Mouse (Mus musculus): ENCODE measurements around the gene Tspear.
"Not testable (repeated sequence)": the region's sequence is repeated elsewhere in the genome, so short reads cannot be mapped to it uniquely, and the experiment has no call there.

Gene Tspear

DNA sequence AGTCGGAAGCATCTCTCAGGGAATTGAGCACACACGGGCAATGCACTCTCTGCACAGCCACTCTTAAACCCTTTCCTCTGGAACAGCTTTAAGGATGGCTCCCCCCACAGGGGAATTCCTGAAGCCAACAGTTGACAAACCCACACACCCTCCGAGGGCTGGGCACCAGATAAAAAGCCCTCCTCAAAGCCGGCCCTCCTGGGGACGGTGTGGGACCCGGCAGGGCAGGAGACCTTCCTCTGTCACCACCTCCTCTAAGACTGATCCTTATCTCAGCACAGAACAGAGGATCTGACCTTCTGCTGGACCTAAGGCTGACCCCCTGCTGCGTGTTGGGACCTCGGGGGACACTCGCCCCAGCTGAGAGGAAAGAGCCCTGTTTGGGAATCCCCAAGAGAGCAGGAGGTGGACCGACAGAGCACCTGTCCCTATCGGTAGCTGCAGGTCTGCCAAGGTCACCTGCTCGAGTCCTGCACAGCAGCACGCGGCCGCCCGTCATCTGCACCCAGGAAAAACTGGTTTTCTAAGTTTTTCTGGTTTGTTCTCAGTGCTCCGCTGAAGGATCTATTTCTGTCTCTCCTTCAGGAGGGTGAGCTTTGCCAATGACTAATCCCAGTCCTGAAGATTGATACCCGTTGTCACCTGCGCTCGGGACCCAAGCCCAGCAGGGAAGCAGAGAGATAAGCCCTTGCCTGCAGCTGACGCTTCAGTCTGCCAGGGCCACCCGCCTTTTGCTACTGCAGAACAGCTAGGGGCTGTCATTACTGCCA is at the start of gene Tspear:
Gene Tspear, plus strand, starts transcription at position 675 of the 770 bp plus-strand sequence.
- ATAC-seq (ENCODE audit: insufficient number of reproducible peaks, low FRiP score, low TSS enrichment): no peak

DNA sequence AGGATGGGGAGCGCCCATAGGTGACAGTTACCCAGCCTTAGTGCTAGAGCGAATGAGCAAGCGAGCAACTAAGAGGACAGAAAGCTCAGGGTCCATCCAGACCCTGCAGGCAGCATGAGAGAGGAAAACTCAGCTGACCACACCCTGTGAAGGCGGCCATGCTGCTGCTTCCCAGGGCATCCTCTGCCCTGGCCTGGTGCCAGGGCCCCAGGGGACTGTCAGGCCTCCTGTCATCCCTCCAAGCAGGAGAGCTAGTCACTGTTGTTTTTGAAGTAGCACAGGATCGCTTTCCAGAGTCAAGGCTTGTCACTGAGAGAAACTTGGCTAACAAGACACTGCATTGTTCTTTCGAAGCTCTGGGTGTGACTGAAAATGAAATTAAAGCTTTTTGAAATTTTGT is 47.4 kb upstream of the Tspear start:
- ATAC-seq (ENCODE audit: insufficient number of reproducible peaks, low FRiP score, low TSS enrichment): no peak

DNA sequence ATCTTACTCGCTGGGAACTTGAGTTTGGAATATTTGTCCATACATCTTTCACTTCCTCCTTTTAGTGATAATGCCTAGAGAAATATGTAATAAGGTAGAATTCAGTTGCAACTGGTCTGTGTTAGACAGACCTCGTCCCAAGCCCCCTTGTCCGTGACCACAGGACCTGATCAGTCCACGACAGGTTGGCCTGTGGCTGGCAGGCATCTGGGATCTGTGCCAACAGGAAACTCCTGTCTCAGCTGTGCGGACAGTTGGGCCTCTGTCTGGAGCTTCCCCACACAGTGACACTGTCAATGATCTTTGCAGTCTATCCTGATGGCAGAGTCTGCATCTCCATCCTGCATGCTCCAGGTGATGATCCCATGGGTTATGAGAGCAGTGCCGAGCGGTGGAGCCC is 43.2 kb upstream of the Tspear start:
- ATAC-seq (ENCODE audit: insufficient number of reproducible peaks, low FRiP score, low TSS enrichment): no peak

DNA sequence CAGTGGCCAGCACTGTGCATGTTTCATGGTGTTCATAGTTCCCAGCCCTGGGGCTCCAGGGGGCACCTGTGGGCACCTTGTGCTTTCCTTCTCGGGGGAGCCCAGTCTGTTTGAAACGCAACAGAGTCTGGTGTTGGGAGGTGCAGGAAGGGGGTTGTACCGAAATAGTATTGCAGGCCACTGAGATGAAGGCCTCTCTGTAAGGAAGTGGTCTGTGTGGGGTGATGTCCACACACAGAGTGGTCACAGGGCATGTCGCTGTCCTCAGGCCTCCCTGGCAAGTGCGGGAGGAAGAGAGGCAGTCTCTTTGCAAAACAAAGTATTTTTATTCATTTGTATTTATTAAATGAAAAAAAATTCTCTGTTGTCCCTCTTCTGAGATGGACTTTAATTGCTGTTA is 40.8 kb upstream of the Tspear start:
- no peak for ATAC-seq (ENCODE audit: insufficient number of reproducible peaks, low FRiP score, low TSS enrichment)

DNA sequence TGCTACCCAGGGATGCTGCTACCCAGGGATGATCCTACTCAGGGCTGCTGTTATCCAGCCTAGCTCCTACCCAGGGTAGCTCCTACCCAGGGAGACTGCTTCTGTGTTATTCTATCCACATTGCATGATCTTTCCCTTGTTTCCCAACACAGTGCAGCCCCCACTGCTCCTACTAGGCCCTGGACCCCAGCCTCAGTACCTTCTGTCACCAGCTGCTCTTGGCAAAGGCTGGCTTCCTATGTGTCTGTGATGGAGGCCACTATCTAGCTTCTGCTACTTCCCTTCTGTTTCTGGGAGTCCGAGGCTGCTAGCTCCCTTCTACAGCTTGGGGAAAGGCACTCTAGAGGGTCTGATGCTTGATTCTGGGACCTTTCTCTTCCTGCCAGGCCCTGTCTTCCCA is 38.9 kb upstream of the Tspear start:
- ATAC-seq (ENCODE audit: insufficient number of reproducible peaks, low FRiP score, low TSS enrichment): no peak

DNA sequence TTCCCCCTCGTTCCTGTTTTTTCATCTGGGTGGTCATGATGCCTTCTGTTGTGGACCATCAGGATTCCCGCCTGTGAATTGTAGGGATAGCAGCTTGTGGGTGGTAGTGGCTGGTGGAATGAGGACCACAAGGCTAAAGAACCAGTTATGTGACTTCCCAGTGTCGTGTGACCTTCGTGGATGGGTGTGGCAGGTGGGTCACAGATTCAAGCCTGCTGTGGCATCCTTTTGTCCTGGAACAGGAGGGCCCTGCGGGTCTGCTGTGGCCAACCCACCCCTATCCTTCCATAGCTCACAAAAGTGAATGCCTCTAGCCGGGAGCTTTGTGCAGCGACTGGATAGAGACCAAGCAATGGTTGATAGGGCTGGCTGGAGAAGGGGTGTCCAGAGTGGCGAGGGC is 38.5 kb upstream of the Tspear start:
- ATAC-seq (ENCODE audit: insufficient number of reproducible peaks, low FRiP score, low TSS enrichment): no peak

DNA sequence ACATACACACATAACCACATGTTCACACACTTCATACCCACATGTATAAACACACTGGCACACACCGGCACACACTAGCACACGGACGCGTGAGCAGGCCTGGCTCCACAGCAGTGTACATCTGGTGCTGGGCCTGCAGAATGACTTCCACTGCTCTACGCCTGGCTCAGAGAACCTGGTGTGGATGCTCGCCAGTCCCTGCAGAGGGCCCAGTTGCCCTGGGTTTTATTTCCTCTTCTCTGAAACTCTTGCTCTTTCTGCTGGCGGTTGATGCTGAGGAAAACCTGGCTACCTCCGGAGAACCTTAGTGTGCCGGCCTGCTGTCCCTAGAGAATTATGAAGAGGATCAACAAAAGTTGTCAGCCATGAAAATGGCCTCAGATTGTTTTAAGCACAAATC is 34.3 kb upstream of the Tspear start:
- ATAC-seq (ENCODE audit: insufficient number of reproducible peaks, low FRiP score, low TSS enrichment): no peak

DNA sequence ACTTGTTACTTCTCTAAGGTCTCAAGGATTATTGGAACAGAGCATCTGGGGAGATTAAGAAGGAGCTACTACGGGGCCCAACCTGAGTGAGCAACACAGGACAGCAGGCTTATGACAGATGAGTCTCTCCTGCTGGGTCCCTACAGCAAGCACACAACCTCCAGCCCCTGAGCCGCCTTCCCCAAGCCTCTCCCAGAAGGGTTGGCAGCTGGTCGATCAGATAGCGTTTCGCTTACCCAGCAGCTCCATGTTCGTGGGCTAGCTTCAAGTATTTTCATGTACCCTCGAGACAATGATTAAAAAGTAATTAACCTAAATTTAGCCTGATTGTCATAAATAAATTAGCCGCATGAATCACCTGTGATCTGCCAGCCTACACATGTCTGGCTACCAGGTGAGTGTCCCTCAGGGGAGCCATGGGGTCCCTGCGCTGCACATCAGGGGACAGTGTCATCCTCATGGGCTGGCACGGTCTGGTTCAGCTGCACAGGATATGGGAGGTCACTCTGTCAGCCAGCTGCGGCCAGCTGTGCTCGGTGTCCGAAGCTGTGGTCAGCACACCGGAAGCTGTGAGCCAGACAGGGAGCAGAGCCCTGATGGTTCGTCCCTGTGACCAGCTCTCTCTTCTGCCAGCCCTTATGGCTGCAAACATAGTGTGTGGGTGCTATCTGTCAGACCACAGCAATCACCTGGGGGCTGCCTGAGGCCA is 27.9 kb upstream of the Tspear start:
- ATAC-seq (ENCODE audit: insufficient number of reproducible peaks, low FRiP score, low TSS enrichment): no peak

DNA sequence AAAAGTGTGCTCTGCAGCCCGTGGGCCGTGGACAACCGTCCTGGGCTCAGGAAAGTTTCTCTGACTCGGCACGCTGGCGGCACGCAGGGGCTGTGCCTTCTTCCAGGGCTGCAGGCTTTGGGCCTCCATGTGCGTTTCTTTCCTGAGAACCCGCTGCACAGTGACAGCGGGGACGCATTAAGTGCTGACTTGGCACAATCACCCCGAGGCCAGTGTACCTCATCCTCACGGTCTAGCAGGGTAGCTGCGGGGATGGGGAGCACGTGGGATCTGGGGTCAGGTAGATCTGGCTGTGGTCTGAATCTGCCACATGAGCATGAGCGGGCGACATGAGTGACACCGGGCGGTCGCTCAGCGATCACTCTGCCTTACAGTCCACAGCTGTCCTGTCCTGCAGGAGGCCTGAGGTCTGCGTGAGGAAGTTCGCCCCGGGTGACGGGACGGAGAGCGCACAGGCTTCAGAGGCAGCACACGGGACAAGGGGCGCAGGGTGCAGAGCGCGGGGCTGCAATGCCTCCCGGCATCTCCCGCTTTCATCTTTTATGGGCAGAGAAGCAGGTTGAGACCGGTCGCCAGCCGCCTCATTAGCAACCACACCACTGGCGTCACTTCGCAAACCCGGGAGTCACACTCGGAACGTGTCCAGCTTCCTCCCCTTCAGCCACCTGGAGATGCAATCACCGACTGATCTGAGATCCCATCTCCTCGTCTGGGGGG is 22.3 kb upstream of the Tspear start:
- ATAC-seq (ENCODE audit: insufficient number of reproducible peaks, low FRiP score, low TSS enrichment): no peak

DNA sequence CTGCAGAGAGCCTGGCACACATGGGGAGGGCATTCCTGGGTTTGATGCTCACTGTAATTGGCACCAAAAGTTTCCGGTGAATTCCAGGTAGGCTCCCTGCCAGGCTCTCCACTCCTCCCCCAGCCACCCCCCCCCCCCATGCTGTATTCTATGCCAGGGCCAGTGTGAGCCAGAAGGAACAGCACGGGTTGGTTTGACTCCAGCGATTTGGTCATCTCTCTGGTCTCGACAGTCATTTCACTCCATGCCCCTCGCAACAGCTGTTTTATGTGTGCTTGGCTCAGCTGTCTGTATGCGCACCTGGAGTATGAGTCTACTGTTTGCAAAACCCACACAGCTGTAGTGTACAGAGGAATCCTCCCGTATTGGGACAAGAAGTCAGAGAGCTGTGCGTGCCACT is 20.0 kb upstream of the Tspear start:
- ATAC-seq (ENCODE audit: insufficient number of reproducible peaks, low FRiP score, low TSS enrichment): no peak

DNA sequence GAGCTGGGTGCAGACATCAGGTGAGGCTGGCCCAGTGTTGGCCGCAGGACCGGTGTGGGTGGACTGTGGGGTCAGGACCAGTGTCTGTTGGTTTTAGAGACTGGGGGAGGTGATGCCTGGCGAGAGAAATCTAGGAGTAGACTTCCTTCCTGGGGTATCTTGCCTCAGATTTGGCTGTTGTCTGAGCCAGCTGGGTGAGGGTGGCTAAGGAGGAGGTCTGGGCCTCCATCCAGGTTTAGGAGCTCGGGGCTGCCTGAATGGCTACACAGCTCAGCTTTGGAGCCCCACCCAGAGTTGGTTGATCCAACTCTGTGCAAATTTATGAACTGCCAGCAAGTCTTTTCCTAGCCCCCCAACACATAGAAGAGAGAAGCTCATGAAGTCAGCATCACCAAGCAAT is 19.0 kb upstream of the Tspear start:
- ATAC-seq (ENCODE audit: insufficient number of reproducible peaks, low FRiP score, low TSS enrichment): no peak

DNA sequence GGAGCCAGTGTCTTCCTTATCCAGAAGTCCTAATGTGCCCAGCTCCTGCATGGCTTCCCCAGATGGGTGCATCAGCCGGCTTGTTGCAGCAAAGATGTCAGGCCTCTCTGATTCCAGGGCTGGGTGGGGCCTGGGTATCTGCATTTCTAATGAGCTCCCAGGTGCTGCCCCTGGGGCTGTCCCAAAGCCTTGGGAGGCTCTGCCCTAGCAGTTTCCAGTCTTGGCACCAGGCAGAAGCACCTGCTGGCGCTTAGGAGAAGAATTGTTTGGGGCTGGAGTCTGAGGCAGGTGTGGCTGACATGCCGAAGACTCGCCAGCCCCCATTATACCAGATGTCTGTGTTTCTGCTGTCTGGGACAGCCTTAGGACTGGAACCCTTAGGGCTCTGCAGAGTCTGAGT is 15.7 kb upstream of the Tspear start:
- ATAC-seq (ENCODE audit: insufficient number of reproducible peaks, low FRiP score, low TSS enrichment): no peak

DNA sequence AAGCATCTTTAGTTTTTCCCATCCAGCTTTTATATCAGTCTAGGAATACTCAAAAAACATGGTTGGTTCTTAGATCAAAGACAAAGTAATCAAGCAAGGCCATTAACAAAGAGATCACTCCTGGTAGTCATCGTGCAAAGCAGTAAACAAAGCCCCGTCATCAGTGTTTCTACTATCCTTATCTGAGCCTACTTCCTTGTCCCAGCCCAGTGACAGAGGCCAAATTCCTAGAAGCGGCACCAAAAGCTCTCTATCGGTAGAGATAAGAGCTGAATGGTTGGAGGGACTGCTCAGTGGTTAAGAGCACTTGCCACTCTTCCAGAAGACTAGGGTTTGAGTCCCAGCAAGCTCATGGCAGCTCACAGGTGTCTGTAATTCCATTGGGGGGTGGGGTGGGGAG is 14.8 kb upstream of the Tspear start:
- ATAC-seq (ENCODE audit: insufficient number of reproducible peaks, low FRiP score, low TSS enrichment): no peak

DNA sequence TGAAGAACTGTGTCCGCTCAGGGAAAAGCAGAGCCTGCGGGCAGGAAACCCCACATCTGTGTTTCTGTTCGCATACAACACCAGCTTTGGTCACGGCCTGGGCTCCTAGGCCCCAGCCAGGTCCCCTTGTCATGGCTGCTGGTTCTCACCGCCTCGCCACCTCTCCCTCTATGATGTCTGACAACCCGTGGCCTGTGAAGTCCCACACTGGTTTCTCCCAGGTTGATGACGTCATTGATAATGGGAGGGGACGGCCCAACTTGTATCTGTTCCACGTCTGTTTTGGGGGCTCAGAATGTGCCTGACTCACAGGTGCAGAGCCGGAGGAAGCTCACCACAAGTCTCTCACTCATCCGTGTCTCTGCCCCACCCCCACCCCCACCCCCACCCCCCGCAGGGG is 12.6 kb upstream of the Tspear start:
- ATAC-seq (ENCODE audit: insufficient number of reproducible peaks, low FRiP score, low TSS enrichment): no peak

DNA sequence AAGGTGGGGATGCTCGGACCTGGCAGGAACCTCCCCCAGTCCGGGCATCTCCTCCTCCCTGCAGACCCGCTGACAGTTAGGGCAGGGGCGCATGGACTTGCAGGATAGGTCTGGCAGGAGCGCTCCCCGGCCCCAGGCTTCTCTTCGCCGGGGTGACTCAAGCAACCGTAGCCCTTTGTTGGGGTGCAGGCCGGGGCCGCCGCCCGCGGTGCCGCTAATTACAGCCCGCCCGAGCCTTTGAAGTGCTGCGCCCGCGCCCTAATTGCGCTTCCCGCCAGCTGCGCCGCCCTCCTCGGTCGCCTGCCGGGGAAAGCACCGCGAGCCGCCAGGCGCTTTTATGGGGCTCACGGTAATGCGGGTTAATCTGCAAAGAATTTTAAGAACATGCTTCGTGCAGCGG is 8.8 kb upstream of the Tspear start:
- no peak for ATAC-seq (ENCODE audit: insufficient number of reproducible peaks, low FRiP score, low TSS enrichment)

DNA sequence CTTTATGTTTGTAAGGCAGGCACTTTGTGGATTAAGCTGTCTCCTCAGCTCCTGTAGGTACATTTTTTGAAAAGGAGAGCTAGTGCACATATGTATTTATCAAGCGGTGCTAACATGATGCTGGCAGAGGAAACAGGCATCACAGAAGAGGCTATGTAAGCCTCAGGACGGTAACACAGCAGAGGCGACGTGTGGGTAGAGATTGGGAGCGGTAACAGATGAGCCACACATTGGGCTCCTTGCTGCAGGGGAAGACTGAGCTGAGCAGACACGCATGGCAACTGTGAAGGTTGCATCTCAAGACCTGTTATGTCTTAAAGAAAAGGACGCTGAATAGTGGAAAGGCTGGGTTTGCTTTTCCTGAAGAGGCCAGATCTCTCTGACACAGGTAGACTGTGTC is 3.4 kb upstream of the Tspear start:
- ATAC-seq (ENCODE audit: insufficient number of reproducible peaks, low FRiP score, low TSS enrichment): no peak

DNA sequence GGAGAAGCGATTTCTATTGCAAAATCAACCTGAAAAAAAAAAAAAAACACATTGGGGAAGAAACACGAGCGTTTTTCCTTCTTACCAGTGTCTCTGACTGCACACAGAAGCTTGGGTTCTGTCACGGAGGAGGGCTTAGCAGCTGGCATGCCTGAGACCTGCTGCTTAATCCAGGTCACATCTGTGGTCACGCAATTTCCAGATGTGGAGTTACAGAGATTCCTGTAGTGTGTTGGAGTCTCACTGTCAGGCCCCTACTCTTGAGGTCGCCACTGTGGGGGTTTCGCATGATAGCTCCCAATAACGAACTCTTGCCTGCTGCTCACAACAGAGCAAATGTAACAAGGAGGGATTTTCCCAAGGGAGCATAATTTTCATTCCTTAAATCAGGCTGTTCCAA is 2.2 kb upstream of the Tspear start:
- ATAC-seq (ENCODE audit: insufficient number of reproducible peaks, low FRiP score, low TSS enrichment): no peak

DNA sequence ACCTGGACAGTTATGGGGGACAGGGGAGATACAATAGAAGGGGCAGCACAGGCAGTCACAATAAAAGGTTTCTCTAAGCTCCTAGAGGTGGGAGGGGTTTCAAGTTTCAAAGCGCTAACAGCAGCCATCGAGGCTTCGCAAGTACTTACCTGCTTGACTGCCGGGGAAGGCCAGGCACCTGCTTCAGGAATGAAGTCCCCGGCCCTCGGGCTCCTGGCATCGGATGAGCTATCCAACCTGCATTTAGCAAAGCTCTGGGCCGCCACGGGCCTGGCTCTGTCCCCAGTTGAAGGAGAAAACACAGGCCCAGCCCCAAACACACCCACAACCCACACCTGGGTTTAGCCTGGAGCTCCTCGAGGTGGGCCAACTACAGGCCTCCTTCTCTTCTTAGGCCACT is 652 bp downstream of the Tspear start:
- ATAC-seq (ENCODE audit: insufficient number of reproducible peaks, low FRiP score, low TSS enrichment): no peak

DNA sequence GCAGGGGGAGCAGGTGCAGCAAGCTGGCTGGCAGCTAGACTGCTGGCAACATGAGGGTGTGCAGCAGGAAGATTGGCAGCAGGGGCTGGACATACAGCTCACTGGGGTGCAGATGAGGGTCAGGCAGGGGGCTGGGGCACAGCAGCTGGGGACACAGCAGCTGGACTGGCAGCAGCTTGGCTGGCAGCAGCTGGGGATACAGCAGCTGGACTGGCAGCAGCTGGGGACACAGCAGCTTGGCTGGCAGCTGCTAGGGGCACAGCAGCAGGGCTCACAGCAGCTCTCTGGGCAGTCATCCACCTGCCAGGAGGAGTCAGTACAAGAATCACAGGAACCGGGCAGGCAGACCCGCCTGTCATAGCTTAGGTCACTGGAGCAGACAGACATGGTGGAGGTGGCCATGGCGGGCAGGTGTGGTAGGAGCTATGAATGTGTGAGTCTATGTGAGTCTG is 4.0 kb downstream of the Tspear start, which contains the start of gene Gm19402:
Gene Gm19402, minus strand, starts transcription at position 402 of the 452 bp plus-strand sequence.
- ATAC-seq (ENCODE audit: insufficient number of reproducible peaks, low FRiP score, low TSS enrichment): not testable (repeated sequence)

DNA sequence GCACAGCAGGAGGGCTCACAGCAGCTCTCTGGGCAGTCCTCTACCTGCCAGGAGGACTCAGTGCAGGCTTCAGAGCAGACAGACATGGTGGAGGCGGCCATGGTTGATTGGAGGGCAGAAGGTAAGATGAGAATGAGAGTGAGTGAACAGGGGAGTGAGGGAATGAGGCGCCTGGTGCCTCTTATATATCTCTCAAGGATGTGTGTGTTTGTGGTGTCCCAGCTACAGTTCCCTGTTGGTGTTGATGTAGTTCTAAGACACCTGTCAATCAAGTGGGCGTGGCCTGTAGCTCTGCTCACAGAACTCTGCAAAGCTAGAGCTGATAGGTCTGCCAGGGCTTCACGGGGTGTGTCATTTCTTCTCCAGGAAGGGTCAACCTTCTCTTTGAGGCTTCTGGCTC is 10.8 kb downstream of the Tspear start, which contains the start of gene Gm9508:
Gene Gm9508, minus strand, starts transcription at position 101 of the 400 bp plus-strand sequence.
- no peak for ATAC-seq (ENCODE audit: insufficient number of reproducible peaks, low FRiP score, low TSS enrichment)

DNA sequence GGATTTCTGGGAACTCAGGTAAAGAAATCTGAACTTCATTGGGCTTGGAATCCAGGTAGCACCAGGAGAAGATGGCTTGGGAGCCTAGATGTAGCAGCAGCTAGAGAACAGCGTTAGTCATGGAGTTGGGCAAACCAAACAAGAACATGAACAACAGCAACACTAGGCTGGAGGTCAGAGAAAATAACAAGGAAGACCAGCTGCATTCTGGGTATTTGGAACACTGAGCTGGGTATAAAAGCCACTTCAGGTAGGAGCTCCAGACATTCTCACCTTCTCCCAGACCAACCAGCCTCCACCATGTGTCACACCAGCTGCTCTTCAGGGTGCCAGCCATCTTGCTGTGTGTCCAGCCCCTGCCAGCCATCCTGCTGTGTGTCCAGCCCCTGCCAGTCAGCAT is 20.0 kb downstream of the Tspear start, which contains the start of gene Gm10272:
Gene Gm10272, plus strand, starts transcription at position 301 of the 400 bp plus-strand sequence.
- no peak for ATAC-seq (ENCODE audit: insufficient number of reproducible peaks, low FRiP score, low TSS enrichment)

Data from cerebellum, adult (tissue).